Mouse (Mus musculus): ENCODE data around the gene Magohb.

DNA sequence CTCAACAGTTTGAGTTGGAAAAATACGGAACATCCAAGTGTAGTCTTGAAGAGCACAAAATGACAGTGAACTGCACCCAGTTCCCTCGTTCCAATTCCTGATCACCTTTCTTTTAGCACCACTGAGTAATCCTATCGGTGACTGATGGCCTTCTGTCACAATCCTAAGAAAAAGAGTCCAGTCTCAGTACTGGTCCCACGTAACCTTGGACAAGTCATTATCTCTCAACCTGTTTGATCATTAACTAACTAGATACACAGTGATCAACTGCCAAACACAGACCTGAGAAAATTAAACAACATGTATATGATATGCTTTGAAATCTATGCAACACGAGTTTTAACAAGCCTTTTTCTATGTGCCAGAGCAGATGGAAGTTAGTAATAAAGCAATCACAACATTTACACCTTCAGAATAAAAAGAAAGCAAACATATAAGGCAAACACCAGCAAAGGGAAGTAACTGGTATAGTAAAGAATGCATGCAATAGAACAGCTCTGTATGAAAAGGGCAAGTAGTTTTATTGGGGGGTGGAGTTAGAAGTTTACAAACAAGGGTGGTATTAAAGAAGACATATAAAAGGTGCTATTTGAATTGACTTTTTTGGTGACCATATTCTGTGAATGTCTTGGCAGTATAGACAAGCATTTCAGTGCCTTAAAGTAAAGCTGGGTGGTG, 1.5 kb upstream of the Magohb start:
- TF ChIP-seq CTCF (IDR thresholded peaks at IDR 0.05; ENCODE audit: low read depth) (no peak), EP300 (IDR thresholded peaks at IDR 0.05; ENCODE audit: low read depth) (no peak)

All from heart, postnatal 0 days (tissue).